Mouse (Mus musculus) heart, postnatal 0 days (tissue): Measurements from ENCODE around the gene Gpr107. TPM values are rescaled to one million over a fixed set of nuclear protein-coding genes. Genes with fewer than 3 reads are reported as not detected.

ENCODE experiments used
- ATAC-seq: fragments of 200-750 bp; cut with Nextera tagmentation; 2 replicates; pipeline ENCODE4 v1.8.0; 2017; ENCODE audit warnings: low read depth, moderate number of reproducible peaks, moderate library complexity; ENCODE audit not compliant: insufficient read depth
- DNase-seq: peaks from one replicate; pipeline ENCODE4 v3.0.0-alpha.2; 2016; ENCODE audit warnings: low spot score
- H3K27ac ChIP-seq: fragments of 300-500 bp; sonication (generic); 2 replicates; pipeline ENCODE4 v1.5.1; 2014; ENCODE audit warnings: low read depth, mild to moderate bottlenecking
- H3K27me3 ChIP-seq: fragments of 300-500 bp; sonication (generic); 2 replicates; pipeline ENCODE4 v1.6.1; 2014; ENCODE audit warnings: low read length, mixed read lengths; ENCODE audit not compliant: control insufficient read depth, insufficient read depth
- H3K36me3 ChIP-seq: fragments of 300-500 bp; sonication (generic); replicated peaks from 2 replicates; pipeline ENCODE4 v1.6.1; 2014; ENCODE audit warnings: low read length, mixed read lengths; ENCODE audit not compliant: control insufficient read depth, insufficient read depth
- H3K4me1 ChIP-seq: fragments of 300-500 bp; sonication (generic); 2 replicates; pipeline ENCODE4 v1.6.1; 2014; ENCODE audit warnings: antibody characterized with exemption; ENCODE audit not compliant: control insufficient read depth, insufficient read depth
- H3K4me2 ChIP-seq: fragments of 300-500 bp; sonication (generic); 2 replicates; pipeline ENCODE4 v1.6.1; 2014; ENCODE audit warnings: low read depth, mild to moderate bottlenecking, low read length, moderate library complexity
- H3K4me3 ChIP-seq: fragments of 300-500 bp; sonication (generic); 2 replicates; pipeline ENCODE4 v1.5.1; 2014; ENCODE audit warnings: low read depth, low read length
- H3K9ac ChIP-seq: fragments of 300-500 bp; sonication (generic); replicated peaks from 2 replicates; pipeline ENCODE4 v1.6.1; 2014; ENCODE audit warnings: low read depth, low read length, mixed read lengths
- H3K9me3 ChIP-seq: fragments of 300-500 bp; sonication (generic); replicated peaks from 2 replicates; pipeline ENCODE4 v1.6.1; 2016; ENCODE audit warnings: low read length; ENCODE audit not compliant: control insufficient read depth
- CTCF ChIP-seq: IDR thresholded peaks from 2 replicates; pipeline ENCODE4 v1.5.1; 2016; ENCODE audit warnings: antibody characterized with exemption, control low read depth, low read depth
- EP300 ChIP-seq: IDR thresholded peaks from 2 replicates; pipeline ENCODE4 v1.6.1; 2016; ENCODE audit warnings: antibody characterized with exemption, low read depth
- WGBS: fragments of 180-500 bp; shearing (Covaris S2); extraction: QIAGEN DNeasy Blood & Tissue Kit; methylation state at CpG from one replicate; pipeline ENCODE4 v1.1.7; 2014; 5-methylcytosine and 5-hydroxymethylcytosine counted together
- polyA plus RNA-seq: library from polyadenylated mRNA; unstranded; fragments of >200 nt; fragmentation: Nextera tagmentation; extraction: Ambion mirVana; gene quantifications from 2 replicates; pipeline ENCODE4 v1.2.1, GENCODE M21; 2015
- total RNA-seq: library from RNA; depleted of rRNA; stranded (reverse); fragments of >200 nt; gene quantifications from 2 replicates; pipeline ENCODE4 v1.2.3, GENCODE M21; 2014; ENCODE audit warnings: low replicate concordance

Gpr107 gene
- total and polyA plus RNA-seq, 2 experiments from 2014 or later: 20.3 to 69.4 TPM

GRCm38 (mm10) chr2:31135512-31135931 is 16.6 kb upstream of the Gpr107 start:
- Histone ChIP-seq H3K4me1 (peaks cover 58% of the 10 kb centered on the region), H3K27me3 (no peaks in the 10 kb centered on the region), H3K4me3 (no peak overlapping the region), H3K4me2 (no peak overlapping the region), H3K27ac (peak overlapping the region; percentile 47), H3K36me3 (no peaks in the 10 kb centered on the region), H3K9me3 (no peaks in the 10 kb centered on the region), H3K9ac (no peak overlapping the region)
- whole genome bisulfite sequencing: 30% methylated on average over 13 of the region's 13 CpGs
- ATAC-seq (peak; percentile 12; the same call in 1 of the 2 replicates), DNase-seq (no peak)
- TF ChIP-seq CTCF (no peak), EP300 (no peak)

- Histone ChIP-seq H3K4me1 (peaks cover 55% of the 10 kb centered on the region), H3K36me3 (no peaks in the 10 kb centered on the region), H3K27me3 (no peaks in the 10 kb centered on the region), H3K9ac (no peak overlapping the region), H3K27ac (peak overlapping the region; percentile 47), H3K4me2 (no peak overlapping the region), H3K4me3 (no peak overlapping the region), H3K9me3 (no peaks in the 10 kb centered on the region)
- ATAC-seq: no peak
- 35% methylated on average over 13 of the region's 13 CpGs for WGBS
- no peak for TF ChIP-seq EP300
- TF ChIP-seq CTCF: no peak
- DNase-seq: no peak
Observed at GRCm38 (mm10) chr2:31136338-31136737, 15.8 kb upstream of the Gpr107 start.

GRCm38 (mm10) chr2:31137018-31137590 is 15.0 kb upstream of the Gpr107 start:
- H3K4me1 ChIP-seq: peaks cover 48% of the 10 kb centered on the region
- TF ChIP-seq EP300 (no peak), CTCF (no peak)
- H3K36me3 ChIP-seq: no peaks in the 10 kb centered on the region
- H3K9me3 ChIP-seq: no peaks in the 10 kb centered on the region
- H3K4me3 ChIP-seq: no peak overlapping the region
- ATAC-seq (no peak), DNase-seq (no peak)
- WGBS: 71% methylated on average over 14 of the region's 14 CpGs
- H3K9ac ChIP-seq: no peak overlapping the region
- H3K27ac ChIP-seq: peak overlapping the region; percentile 37
- no peaks in the 10 kb centered on the region for H3K27me3 ChIP-seq
- H3K4me2 ChIP-seq: no peak overlapping the region

- Histone ChIP-seq H3K9ac (no peak overlapping the region), H3K4me3 (no peak overlapping the region), H3K4me1 (peaks cover 47% of the 10 kb centered on the region), H3K36me3 (no peaks in the 10 kb centered on the region), H3K27ac (no peak overlapping the region), H3K27me3 (no peaks in the 10 kb centered on the region), H3K9me3 (no peaks in the 10 kb centered on the region), H3K4me2 (peak overlapping the region; percentile 7; the same call in 1 of the 2 replicates)
- no peak for ATAC-seq
- no peak for DNase-seq
- TF ChIP-seq CTCF (no peak), EP300 (no peak)
- WGBS: 83% methylated on average over 10 of the region's 10 CpGs
Observed at GRCm38 (mm10) chr2:31139174-31139632, 12.9 kb upstream of the Gpr107 start.

GRCm38 (mm10) chr2:31139991-31140771 is 11.9 kb upstream of the Gpr107 start:
- DNase-seq (no peak), ATAC-seq (no peak)
- no peak overlapping the region for H3K27ac ChIP-seq
- peak overlapping the region; percentile 87 for H3K4me3 ChIP-seq
- no peaks in the 10 kb centered on the region for H3K27me3 ChIP-seq
- H3K4me1 ChIP-seq: peaks cover 50% of the 10 kb centered on the region
- WGBS: 70% methylated on average over 12 of the region's 12 CpGs
- H3K9me3 ChIP-seq: no peaks in the 10 kb centered on the region
- H3K4me2 ChIP-seq: peak overlapping the region; percentile 88
- no peaks in the 10 kb centered on the region for H3K36me3 ChIP-seq
- no peak for TF ChIP-seq CTCF
- no peak for TF ChIP-seq EP300
- 0 out of 2 replicates have a peak overlapping the region, but pooled peaks have one; percentile 83 for H3K9ac ChIP-seq
